ENCODE assay signal across 8 mouse cellular contexts in the genomic region with DNA sequence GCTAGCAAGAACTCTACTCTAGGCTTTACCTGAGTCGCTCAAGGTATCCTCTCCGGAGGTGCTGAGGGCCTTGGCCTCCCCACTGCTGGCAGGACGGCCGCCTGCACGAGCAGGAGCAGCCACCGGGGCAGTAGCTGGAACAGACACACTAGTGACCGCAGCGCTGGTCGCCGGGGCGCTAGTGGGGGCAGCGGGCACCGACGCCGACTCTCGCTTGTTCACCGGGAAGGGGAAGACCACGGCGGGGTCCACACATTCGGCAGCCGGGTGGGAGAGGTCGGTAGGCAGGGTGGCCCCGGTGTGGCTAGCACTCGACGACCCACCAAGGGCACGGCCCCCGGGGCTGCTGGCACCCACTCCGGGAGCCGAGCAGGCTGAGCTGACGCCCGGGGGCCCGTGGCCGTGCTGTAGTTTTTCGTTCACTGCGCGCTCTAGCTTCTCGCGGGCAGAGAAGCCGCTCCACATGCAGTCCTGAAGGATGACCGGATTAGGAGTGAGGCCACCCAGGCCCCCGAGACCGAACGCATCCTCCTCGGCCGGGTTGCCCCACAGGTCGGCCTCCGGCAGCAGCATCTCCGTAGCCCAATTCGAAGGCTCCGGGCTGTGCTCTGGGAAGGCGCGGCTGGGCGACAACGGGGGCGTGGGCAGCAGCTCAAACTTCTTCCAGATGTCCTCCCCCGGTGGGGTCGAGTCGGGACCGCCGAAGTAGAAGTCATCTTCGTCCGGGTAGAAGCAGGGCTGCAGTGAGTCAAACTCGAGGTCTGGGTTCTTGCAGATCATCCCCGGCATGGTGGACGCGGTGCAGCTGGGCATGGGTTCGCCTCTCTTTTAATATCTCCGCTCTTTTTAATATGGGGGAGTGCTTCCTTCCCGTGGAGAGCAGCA. TPM values are rescaled to one million over a fixed set of nuclear protein-coding genes. Genes with fewer than 3 reads are reported as not detected.
DNase-seq lines count a peak whose midpoint lies in the region; ATAC-seq lines count a peak whose summit lies in the region.

No protein-coding gene starts in this region.

- DNase-seq in gastrocnemius, adult 18-20 months (ENCODE audit: low spot score): peak; percentile 8
- no peak for DNase-seq in gastrocnemius, adult 8-10 months (ENCODE audit: low spot score in 2 of 2)
- DNase-seq in cerebellum, postnatal 36 days: peak; percentile 12 to 21
- DNase-seq in heart, adult 9 months (ENCODE audit: low spot score in 2 of 2): peak; percentile 1 to 12
- peak; percentile 17 for DNase-seq in kidney, adult 9 months
- DNase-seq in ovary, postnatal 10 days (ENCODE audit: low spot score): peak; percentile 17

- peaks cover 24% of the 10 kb centered on the region; the same call in 1 of the 2 replicates for H3K4me1 ChIP-seq in liver, embryonic 12.5 days

- H3K9ac ChIP-seq in liver, embryonic 12.5 days: peak overlapping the region; percentile 67

- H3K27me3 ChIP-seq in liver, embryonic 12.5 days (replicated peaks): peaks cover 76% of the 10 kb centered on the region

- peak overlapping the region; percentile 64 for H3K4me3 ChIP-seq in liver, embryonic 12.5 days

- peak overlapping the region; percentile 49; the same call in 1 of the 2 replicates for H3K27ac ChIP-seq in liver, embryonic 12.5 days

- no peak for ATAC-seq in liver, embryonic 12.5 days
- ATAC-seq in inflammation-experienced regulatory T-cells, adult 6 months: no peak

- H3K36me3 ChIP-seq in liver, embryonic 12.5 days: peaks cover 17% of the 10 kb centered on the region

- H3K9me3 ChIP-seq in liver, embryonic 12.5 days (replicated peaks): no peaks in the 10 kb centered on the region

- peak overlapping the region; percentile 87 for H3K4me2 ChIP-seq in liver, embryonic 12.5 days

- under 1% methylated on average over 69 of the region's 69 CpGs for WGBS in liver, embryonic 12.5 days (ENCODE audit: insufficient replicate concordance)

RNA-seq across cellular contexts. Expression of gene Mycn, which starts 1.9 kb away (rescaled TPM):
- total RNA-seq in gastrocnemius, adult 18-20 months (2021): under 1 TPM; 0.25 to 0.85 TPM
- total RNA-seq in gastrocnemius, adult 8-10 months (2022): 1 to 10 TPM in 1 of 4 experiments, under 1 TPM in 3; 0.34 to 3.5 (median 0.63) TPM
- polyA plus RNA-seq in liver, embryonic 12.5 days (2016; fragmentation: Nextera tagmentation; extraction: Ambion mirVana): 17.7 and 18.5 TPM in 2 replicates
- polyA plus RNA-seq in inflammation-experienced regulatory T-cells, adult 6 months (2017; shearing (Covaris generic)): not detected

Comparison
In these comparisons a context has a peak if more than half of its experiments do, and no peak if none do; other contexts are left out.
1. DNase-seq: peak in gastrocnemius, adult 18-20 months (single experiment), cerebellum, postnatal 36 days (2 of 2), heart, adult 9 months (2 of 2), kidney, adult 9 months (single experiment) and ovary, postnatal 10 days (single experiment); none in gastrocnemius, adult 8-10 months (0 of 2).